Mouse (Mus musculus) liver, postnatal 0 days (tissue): ENCODE results near the gene Gjc1.

Source experiments
- CTCF ChIP-seq: sonication (generic); IDR thresholded peaks from 2 replicates; pipeline ENCODE4 v1.5.1; 2016; ENCODE audit warnings: antibody characterized with exemption, low read depth
- EP300 ChIP-seq: IDR thresholded peaks from 2 replicates; pipeline ENCODE4 v1.6.1; 2016; ENCODE audit warnings: antibody characterized with exemption, low read depth, mild to moderate bottlenecking

- no peak for TF ChIP-seq CTCF
- TF ChIP-seq EP300: no peak
Measured at GRCm38 (mm10) chr11:102826476-102826875, 7.0 kb upstream of the Gjc1 start.
